Mouse (Mus musculus) cerebellum, adult (tissue): ENCODE data around the gene Kifc1.

ENCODE experiments used
- ATAC-seq: cut with Nextera tagmentation; 2 replicates; pipeline ENCODE4 v1.9.2; 2017; ENCODE audit warnings: mild to moderate bottlenecking, moderate library complexity, mixed read lengths; ENCODE audit not compliant: insufficient number of reproducible peaks, low FRiP score, low TSS enrichment

Gene Kifc1

GRCm38 (mm10) chr17:33857816-33858215 lies 32.6 kb downstream of the Kifc1 start:
- ATAC-seq = no peak

DNA sequence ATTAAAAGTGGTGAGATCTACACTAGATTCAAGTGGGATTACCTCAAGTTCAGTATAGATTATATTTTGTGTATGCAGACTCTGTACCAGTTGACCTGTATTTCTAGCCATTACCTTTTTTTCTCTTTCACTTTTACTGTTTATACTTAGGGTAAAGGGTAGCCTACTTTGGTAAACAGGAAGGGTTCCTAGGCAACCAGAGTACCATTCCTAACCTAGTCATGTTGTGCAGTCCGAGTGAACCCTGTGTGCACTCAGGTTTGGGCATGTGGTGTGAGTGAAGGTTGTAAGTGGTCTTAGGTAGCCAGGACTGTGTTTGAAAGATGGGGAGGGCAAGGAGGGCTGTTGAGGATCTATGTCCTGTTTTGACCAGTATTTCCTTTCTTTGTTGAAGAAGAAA lies 39.1 kb downstream of the Kifc1 start:
- ATAC-seq = no peak

DNA sequence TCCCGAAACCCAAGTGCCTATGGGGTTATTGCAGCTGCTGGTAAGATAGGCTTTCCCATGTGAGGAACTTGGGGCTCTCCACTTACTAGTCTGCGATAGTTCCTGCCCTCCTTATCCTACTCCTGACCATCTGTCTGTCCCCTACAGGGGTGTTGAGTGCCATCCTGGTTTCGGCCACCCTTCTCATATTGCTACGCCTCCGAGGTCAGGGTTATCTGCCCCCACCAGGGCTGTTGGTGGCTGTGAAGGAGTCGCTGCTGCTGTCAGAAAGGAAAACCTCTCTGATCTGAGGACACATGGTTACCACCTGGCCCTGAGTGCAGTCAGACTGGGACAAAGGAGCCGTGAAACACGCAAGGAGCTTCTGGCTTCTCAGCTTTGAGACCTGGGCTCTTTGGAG lies 42.3 kb downstream of the Kifc1 start:
- no peak for ATAC-seq

DNA sequence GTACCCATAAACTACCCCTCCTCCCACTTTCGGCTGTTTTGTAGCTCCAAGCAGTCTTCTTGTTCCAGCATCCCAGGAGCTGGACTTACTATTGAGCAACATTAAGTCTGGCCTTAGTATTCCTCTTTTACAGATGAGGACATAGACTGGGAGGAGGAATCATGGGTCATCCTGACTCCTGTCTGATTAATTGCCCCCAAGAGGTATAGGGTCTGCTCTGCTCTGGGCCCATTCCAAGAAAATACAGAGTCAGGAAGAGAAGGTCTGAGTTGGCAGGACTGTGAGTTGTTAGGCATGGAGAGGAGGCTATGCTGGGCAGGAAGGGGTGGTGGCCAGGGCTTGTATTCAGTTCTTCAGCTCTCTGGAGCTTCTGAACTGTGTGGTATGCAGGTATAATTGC lies 46.3 kb downstream of the Kifc1 start:
- no peak for ATAC-seq

GRCm38 (mm10) chr17:33842966-33843795 lies 47.3 kb downstream of the Kifc1 start, which contains the start of gene Cd320:
TSS of gene Cd320 (plus strand) at chr17:33843091.
- ATAC-seq = peak; percentile 95

- no peak for ATAC-seq
Measured at GRCm38 (mm10) chr17:33829561-33829960, 60.9 kb downstream of the Kifc1 start.

DNA sequence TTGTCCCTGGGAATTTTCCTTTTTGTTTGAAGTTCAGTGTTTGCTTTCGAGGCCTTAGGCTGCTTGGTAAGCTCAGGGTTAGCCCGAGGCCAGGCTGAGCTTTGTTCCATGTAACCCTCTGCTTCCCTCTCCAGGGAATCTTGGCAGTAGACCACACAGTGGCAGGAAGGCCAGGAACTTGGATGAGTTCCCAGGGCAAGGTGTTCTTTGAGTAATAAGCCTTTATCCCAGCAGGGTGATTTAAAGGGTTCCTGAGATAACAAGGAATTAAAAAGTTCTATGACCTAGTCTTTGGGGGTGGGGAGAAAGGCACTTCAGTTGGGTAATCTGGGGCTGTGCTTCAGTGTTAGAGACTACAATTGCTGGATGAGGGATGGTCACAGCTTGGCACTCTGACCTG lies 61.6 kb downstream of the Kifc1 start:
- no peak for ATAC-seq

GRCm38 (mm10) chr17:33826850-33827249 lies 63.6 kb downstream of the Kifc1 start:
- no peak for ATAC-seq
